Mouse (Mus musculus) central nervous system, embryonic 11.5 days (tissue): Measurements from ENCODE around the gene Hs3st3b1. TPM values are rescaled to one million over a fixed set of nuclear protein-coding genes. Genes with fewer than 3 reads are reported as not detected.

ENCODE experiments used
- polyA plus RNA-seq: library from polyadenylated mRNA; depleted of rRNA; stranded (reverse); fragments of >200 nt; gene quantifications from 2 replicates; pipeline ENCODE4 v1.2.3, GENCODE M21; 2012; rRNA removed

Hs3st3b1 gene
- 11.1 and 15.1 TPM in 2 replicates for polyA plus RNA-seq

GRCm38 (mm10) chr11:63922091-63922621 lies at the start of gene Hs3st3b1:
Hs3st3b1 (minus strand) TSS chr11:63922290.

Other genes starting within 250 kb of the Hs3st3b1 start
- 10.9 and 15.5 TPM in 2 replicates for gene Cox10, start 157.2 kb upstream of the Hs3st3b1 start, polyA plus RNA-seq